Mouse (Mus musculus) urinary bladder, postnatal 36 days (tissue): ENCODE data around the gene Exoc4.

ENCODE experiments used
- DNase-seq, 2 experiments: peaks; one replicate each; pipeline ENCODE4 v3.0.0; 2022; ENCODE audit warnings: low spot score in 2 of 2, mixed read lengths in 1 of 2

The Exoc4 gene

GRCm38 (mm10) chr6:33930087-33930945 lies 681.4 kb downstream of the Exoc4 start:
- DNase-seq, result no peak

- DNase-seq, result no peak
Measured at GRCm38 (mm10) chr6:33937906-33938305, 689.0 kb downstream of the Exoc4 start.

GRCm38 (mm10) chr6:33939169-33939568 lies 690.3 kb downstream of the Exoc4 start:
- no peak for DNase-seq

GRCm38 (mm10) chr6:33946911-33947489 lies 698.1 kb downstream of the Exoc4 start:
- no peak for DNase-seq

GRCm38 (mm10) chr6:33950113-33950512 lies 701.2 kb downstream of the Exoc4 start:
- DNase-seq, result no peak

- DNase-seq, result no peak
Measured at GRCm38 (mm10) chr6:33955469-33955868, 706.6 kb downstream of the Exoc4 start.

GRCm38 (mm10) chr6:33958281-33958680 lies 709.4 kb downstream of the Exoc4 start:
- DNase-seq, result no peak

- DNase-seq, result no peak
Measured at GRCm38 (mm10) chr6:33960766-33961165, 711.9 kb downstream of the Exoc4 start.

GRCm38 (mm10) chr6:33963092-33963491 lies 714.2 kb downstream of the Exoc4 start:
- DNase-seq, result no peak

- no peak for DNase-seq
Measured at GRCm38 (mm10) chr6:33965571-33965970, 716.7 kb downstream of the Exoc4 start.

- DNase-seq, result no peak
Measured at GRCm38 (mm10) chr6:33968746-33969145, 719.9 kb downstream of the Exoc4 start.

GRCm38 (mm10) chr6:33972801-33973200 lies 723.9 kb downstream of the Exoc4 start:
- DNase-seq, result no peak

- DNase-seq, result no peak
Measured at GRCm38 (mm10) chr6:33976576-33976975, 727.7 kb downstream of the Exoc4 start.

- no peak for DNase-seq
Measured at GRCm38 (mm10) chr6:33977448-33977847, 728.6 kb downstream of the Exoc4 start.

- DNase-seq, result no peak
Measured at GRCm38 (mm10) chr6:33977880-33978279, 729.0 kb downstream of the Exoc4 start.

GRCm38 (mm10) chr6:33982709-33983108 lies 733.8 kb downstream of the Exoc4 start:
- DNase-seq, result no peak

- no peak for DNase-seq
Measured at GRCm38 (mm10) chr6:33987132-33987531, 738.2 kb downstream of the Exoc4 start.

- no peak for DNase-seq
Measured at GRCm38 (mm10) chr6:33992213-33993034, 743.5 kb downstream of the Exoc4 start.

GRCm38 (mm10) chr6:33993842-33994241 lies 745.0 kb downstream of the Exoc4 start:
- no peak for DNase-seq

GRCm38 (mm10) chr6:33998590-33998989 lies 749.7 kb downstream of the Exoc4 start:
- no peak for DNase-seq

- DNase-seq, result no peak
Measured at GRCm38 (mm10) chr6:33999530-33999929, 750.6 kb downstream of the Exoc4 start.

- no peak for DNase-seq
Measured at GRCm38 (mm10) chr6:34000644-34001043, 751.8 kb downstream of the Exoc4 start.
